ENCODE assay signal across 20 mouse cellular contexts in the genomic region with DNA sequence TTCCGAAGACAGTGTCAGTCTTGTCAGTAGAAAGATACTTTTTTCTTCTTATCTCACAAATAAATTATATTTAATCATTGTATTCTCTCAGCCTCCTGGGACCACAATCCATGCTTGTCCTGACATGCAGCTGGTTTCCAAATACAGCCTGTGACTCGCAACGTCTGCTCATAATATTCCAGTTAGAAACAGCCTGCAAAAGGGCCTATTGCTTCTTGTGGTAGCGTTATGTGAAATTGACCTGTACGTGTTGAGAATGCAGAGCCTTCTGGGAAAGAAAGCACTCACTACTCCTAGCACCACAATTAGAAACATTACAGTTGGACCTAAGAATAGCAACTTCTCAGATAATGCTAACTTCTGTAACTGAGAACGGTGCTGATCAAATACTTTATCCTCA. TPM values are rescaled to one million over a fixed set of nuclear protein-coding genes. Genes with fewer than 3 reads are reported as not detected.
DNase-seq lines count a peak whose midpoint lies in the region; ATAC-seq and TF ChIP-seq lines count a peak whose summit lies in the region.
"Had no signal": no experiment of that assay in that cellular context is flagged by ENCODE, and none has a peak within 500 bp of the region (broad histone marks: within the 10 kb centered on the region; RNA-seq: fewer than 3 reads in every experiment).

No protein-coding gene starts in this region.

- intact Hi-C loops in heart, postnatal 25 days (cut with DNase I): no loop called here

- H3K4me2 ChIP-seq in heart, embryonic 16.5 days (ENCODE audit: low read depth, low read length): peak overlapping the region; percentile 40; the same call in 1 of the 2 replicates
- H3K4me2 ChIP-seq in intestine, embryonic 15.5 days (replicated peaks): no peak overlapping the region
- H3K4me2 ChIP-seq: embryonic facial prominence, embryonic 13.5 days; hindbrain, embryonic 14.5 days; limb, embryonic 13.5 days; midbrain, embryonic 12.5 days had no signal

- no peak for TF ChIP-seq POLR2A in thymus, adult 2 months (IDR thresholded peaks at IDR 0.05; ENCODE audit: control insufficient read depth, extremely low read depth, insufficient read depth, low read length, poor library complexity)

- peak overlapping the region; percentile 82 for H3K9ac ChIP-seq in heart, embryonic 16.5 days (ENCODE audit: low read length)
- no peak overlapping the region for H3K9ac ChIP-seq in intestine, embryonic 15.5 days
- H3K9ac ChIP-seq: embryonic facial prominence, embryonic 13.5 days; hindbrain, embryonic 14.5 days; limb, embryonic 13.5 days; liver, postnatal 0 days; midbrain, embryonic 12.5 days had no signal

- ATAC-seq in heart, embryonic 16.5 days (replicated peaks; ENCODE audit: extremely low read depth, insufficient read depth, low FRiP score): peak; percentile 69
- no peak for ATAC-seq in intestine, embryonic 15.5 days
- ATAC-seq: forebrain, embryonic 14.5 days; liver, postnatal 0 days had no signal

- no peaks in the 10 kb centered on the region for H3K27me3 ChIP-seq in heart, embryonic 16.5 days (ENCODE audit: control insufficient read depth, insufficient read depth, low read length)
- H3K27me3 ChIP-seq in intestine, embryonic 15.5 days (replicated peaks): no peaks in the 10 kb centered on the region
- H3K27me3 ChIP-seq in thymus, adult 2 months (ENCODE audit: control insufficient read depth, insufficient read depth, low read length): no peaks in the 10 kb centered on the region
- H3K27me3 ChIP-seq: embryonic facial prominence, embryonic 13.5 days; limb, embryonic 13.5 days; midbrain, embryonic 12.5 days had no signal

- H3K4me1 ChIP-seq in heart, embryonic 16.5 days (ENCODE audit: control insufficient read depth, insufficient read depth, low read length): peaks cover 15% of the 10 kb centered on the region
- H3K4me1 ChIP-seq in intestine, embryonic 15.5 days (replicated peaks): 0 out of 2 replicates have a peak, but pooled peaks cover 2% of the 10 kb centered on the region
- no peaks in the 10 kb centered on the region for H3K4me1 ChIP-seq in thymus, adult 2 months (replicated peaks; ENCODE audit: control insufficient read depth, insufficient read depth, low read length)

- 19% methylated on average over 6 of the region's 6 CpGs for WGBS in heart, embryonic 16.5 days
- WGBS in intestine, embryonic 15.5 days: 67% methylated on average over 6 of the region's 6 CpGs
- 94% methylated on average over 6 of the region's 6 CpGs for WGBS in thymus, adult 2 months

- H3K36me3 ChIP-seq in heart, embryonic 16.5 days (ENCODE audit: control insufficient read depth, insufficient read depth): peaks cover 4% of the 10 kb centered on the region; the same call in 1 of the 2 replicates
- no peaks in the 10 kb centered on the region for H3K36me3 ChIP-seq in intestine, embryonic 15.5 days
- H3K36me3 ChIP-seq in thymus, adult 2 months (ENCODE audit: control insufficient read depth, insufficient read depth, low read length): no peaks in the 10 kb centered on the region
- H3K36me3 ChIP-seq: limb, embryonic 13.5 days; midbrain, embryonic 12.5 days had no signal

- H3K9me3 ChIP-seq in heart, embryonic 16.5 days (replicated peaks; ENCODE audit: control insufficient read depth, low read length): no peaks in the 10 kb centered on the region
- no peaks in the 10 kb centered on the region for H3K9me3 ChIP-seq in intestine, embryonic 15.5 days
- H3K9me3 ChIP-seq: embryonic facial prominence, embryonic 13.5 days; limb, embryonic 13.5 days; midbrain, embryonic 12.5 days had no signal

- peak overlapping the region; percentile 99 for H3K27ac ChIP-seq in heart, embryonic 16.5 days (ENCODE audit: low read length)
- no peak overlapping the region for H3K27ac ChIP-seq in intestine, embryonic 15.5 days
- H3K27ac ChIP-seq in thymus, adult 2 months (ENCODE audit: control insufficient read depth, insufficient read depth, low read length): no peak overlapping the region
- H3K27ac ChIP-seq: embryonic facial prominence, embryonic 13.5 days; hindbrain, embryonic 14.5 days; limb, embryonic 13.5 days; midbrain, embryonic 12.5 days had no signal

- no peak for TF ChIP-seq CTCF in thymus, adult 2 months (IDR thresholded peaks at IDR 0.05; ENCODE audit: borderline replicate concordance, control insufficient read depth, extremely low read depth, insufficient read depth, low read length, poor library complexity)

- peak; percentile 89 for DNase-seq in heart, adult 11 months
- DNase-seq in heart, postnatal 25 days (ENCODE audit: low spot score): no peak
- DNase-seq in urinary bladder, postnatal 14 days (ENCODE audit: low spot score): peak; percentile 37
- DNase-seq in urinary bladder, postnatal 36 days (ENCODE audit: low spot score in 2 of 2): no peak
- DNase-seq in thymus, adult 2 months: no peak
- DNase-seq in thymus, adult 18-20 months: no peak
- DNase-seq: adrenal gland, postnatal 10 days; cerebellum, postnatal 14 days; kidney, adult 18-20 months; kidney, postnatal 4 days; liver, postnatal 0 days; right cerebral cortex, postnatal 14 days; thymus, postnatal 25 days had no signal

- peak overlapping the region; percentile 57 for H3K4me3 ChIP-seq in heart, embryonic 16.5 days (ENCODE audit: low read length)
- H3K4me3 ChIP-seq in intestine, embryonic 15.5 days (replicated peaks): no peak overlapping the region
- H3K4me3 ChIP-seq in thymus, adult 2 months (ENCODE audit: control insufficient read depth, insufficient read depth, low read length): no peak overlapping the region
- H3K4me3 ChIP-seq: embryonic facial prominence, embryonic 13.5 days; limb, embryonic 13.5 days; midbrain, embryonic 12.5 days had no signal

RNA-seq across cellular contexts. Expression of gene Ppp2r3a, which starts 52.8 kb away (rescaled TPM):
- total RNA-seq in heart, postnatal 25 days (2021): 100 to 1,000 TPM; 229 to 237 TPM
- 88.0 and 92.6 TPM in 2 replicates for polyA plus RNA-seq in heart, embryonic 16.5 days (2015; fragmentation: Nextera tagmentation; extraction: Ambion mirVana)
- 9.0 and 9.8 TPM in 2 replicates for polyA plus RNA-seq in intestine, embryonic 15.5 days (2015; fragmentation: Nextera tagmentation; extraction: Ambion mirVana)
- polyA plus RNA-seq in thymus, adult 2 months (2012; rRNA removed): 1.0 and 2.7 TPM in 2 replicates

Comparison
In these comparisons a context has a peak if more than half of its experiments do, and no peak if none do; other contexts are left out.
1. DNase-seq: peak in heart, adult 11 months (single experiment) and urinary bladder, postnatal 14 days (single experiment); none in heart, postnatal 25 days (single experiment), urinary bladder, postnatal 36 days (0 of 2), thymus, adult 2 months (single experiment) and thymus, adult 18-20 months (0 of 2).